Mouse (Mus musculus) ES-E14 (cell line): ENCODE measurements around the gene Brip1.

ENCODE experiments used
- CHD2 ChIP-seq: IDR thresholded peaks from 2 replicates; pipeline ENCODE4 v1.6.1; 2014; ENCODE audit warnings: mild to moderate bottlenecking, low read depth, low read length, inconsistent platforms
- HCFC1 ChIP-seq: IDR thresholded peaks from 2 replicates; pipeline ENCODE4 v1.6.1; 2012; ENCODE audit warnings: low read length, inconsistent platforms, borderline replicate concordance; ENCODE audit not compliant: insufficient read depth
- MAFK ChIP-seq: IDR thresholded peaks from 2 replicates; pipeline ENCODE4 v1.6.1; 2014; ENCODE audit warnings: mild to moderate bottlenecking, low read depth, low read length, inconsistent platforms; ENCODE audit not compliant: insufficient read depth
- ZC3H11A ChIP-seq: IDR thresholded peaks from 2 replicates; pipeline ENCODE4 v1.6.1; 2012; ENCODE audit warnings: low read depth, mild to moderate bottlenecking, inconsistent platforms, low read length, borderline replicate concordance

- TF ChIP-seq HCFC1 (no peak), ZC3H11A (no peak), MAFK (no peak), CHD2 (no peak)
Measured at GRCm38 (mm10) chr11:86226646-86227180, 25.7 kb upstream of the Brip1 start.
